Mouse (Mus musculus): Measurements from ENCODE around the gene Cplane1. TPM values are rescaled to one million over a fixed set of nuclear protein-coding genes. Genes with fewer than 3 reads are reported as not detected.
A peak's percentile ranks its signal among the peaks of the same experiment; 100 is the strongest.

The Cplane1 gene
- polyA plus RNA-seq, 1 experiment from 2014 or later: 10.0 TPM

- Histone ChIP-seq H3K27ac (ENCODE audit: low read depth) (0 out of 2 replicates have a peak overlapping the region, but pooled peaks have one; percentile 16), H3K4me1 (replicated peaks; ENCODE audit: control insufficient read depth, insufficient read depth, low read length) (no peaks in the 10 kb centered on the region), H3K27me3 (replicated peaks; ENCODE audit: control insufficient read depth, insufficient read depth, low read length) (no peaks in the 10 kb centered on the region), H3K36me3 (ENCODE audit: control insufficient read depth, insufficient read depth, low read length) (no peaks in the 10 kb centered on the region), H3K4me3 (ENCODE audit: low read depth, low read length) (peak overlapping the region; percentile 40), H3K9ac (ENCODE audit: low read length) (0 out of 2 replicates have a peak overlapping the region, but pooled peaks have one; percentile 29), H3K4me2 (ENCODE audit: low read length) (peak overlapping the region; percentile 62), H3K9me3 (ENCODE audit: control insufficient read depth, low read length) (no peaks in the 10 kb centered on the region)
- no peak for ATAC-seq (replicated peaks; ENCODE audit: low FRiP score, low TSS enrichment, low read depth)
- WGBS: 21% methylated on average over 14 of the region's 17 CpGs
- DNase-seq (ENCODE audit: low spot score): peak; percentile 60
Measured at GRCm38 (mm10) chr15:8279320-8279779, 110.4 kb downstream of the Cplane1 start.

- Histone ChIP-seq H3K4me1 (replicated peaks; ENCODE audit: control insufficient read depth, insufficient read depth, low read length) (no peaks in the 10 kb centered on the region), H3K4me3 (ENCODE audit: low read depth, low read length) (peak overlapping the region; percentile 40), H3K9me3 (ENCODE audit: control insufficient read depth, low read length) (no peaks in the 10 kb centered on the region), H3K9ac (ENCODE audit: low read length) (0 out of 2 replicates have a peak overlapping the region, but pooled peaks have one; percentile 29), H3K36me3 (ENCODE audit: control insufficient read depth, insufficient read depth, low read length) (no peaks in the 10 kb centered on the region), H3K4me2 (ENCODE audit: low read length) (peak overlapping the region; percentile 62), H3K27ac (ENCODE audit: low read depth) (0 out of 2 replicates have a peak overlapping the region, but pooled peaks have one; percentile 16), H3K27me3 (replicated peaks; ENCODE audit: control insufficient read depth, insufficient read depth, low read length) (no peaks in the 10 kb centered on the region)
- DNase-seq (ENCODE audit: low spot score) (peak; percentile 54), ATAC-seq (replicated peaks; ENCODE audit: low FRiP score, low TSS enrichment, low read depth) (0 out of 2 replicates have a peak, but pooled peaks have one; percentile 27)
- 48% methylated on average over 19 of the region's 20 CpGs for WGBS
Measured at GRCm38 (mm10) chr15:8279929-8280610, 111.2 kb downstream of the Cplane1 start.

GRCm38 (mm10) chr15:8281701-8282100 is 112.8 kb downstream of the Cplane1 start:
- no peaks in the 10 kb centered on the region for H3K36me3 ChIP-seq (ENCODE audit: control insufficient read depth, insufficient read depth, low read length)
- ATAC-seq (replicated peaks; ENCODE audit: low FRiP score, low TSS enrichment, low read depth): no peak
- no peak overlapping the region for H3K27ac ChIP-seq (ENCODE audit: low read depth)
- no peak overlapping the region for H3K9ac ChIP-seq (ENCODE audit: low read length)
- no peak for DNase-seq (ENCODE audit: low spot score)
- H3K4me3 ChIP-seq (ENCODE audit: low read depth, low read length): no peak overlapping the region
- 72% methylated on average over 7 of the region's 7 CpGs for WGBS
- H3K4me1 ChIP-seq (replicated peaks; ENCODE audit: control insufficient read depth, insufficient read depth, low read length): no peaks in the 10 kb centered on the region
- H3K27me3 ChIP-seq (replicated peaks; ENCODE audit: control insufficient read depth, insufficient read depth, low read length): no peaks in the 10 kb centered on the region
- no peak overlapping the region for H3K4me2 ChIP-seq (ENCODE audit: low read length)
- no peaks in the 10 kb centered on the region for H3K9me3 ChIP-seq (ENCODE audit: control insufficient read depth, low read length)

GRCm38 (mm10) chr15:8282155-8282554 is 113.2 kb downstream of the Cplane1 start:
- H3K27ac ChIP-seq (ENCODE audit: low read depth): no peak overlapping the region
- no peaks in the 10 kb centered on the region for H3K27me3 ChIP-seq (replicated peaks; ENCODE audit: control insufficient read depth, insufficient read depth, low read length)
- no peaks in the 10 kb centered on the region for H3K4me1 ChIP-seq (replicated peaks; ENCODE audit: control insufficient read depth, insufficient read depth, low read length)
- DNase-seq (ENCODE audit: low spot score) (no peak), ATAC-seq (replicated peaks; ENCODE audit: low FRiP score, low TSS enrichment, low read depth) (no peak)
- no peak overlapping the region for H3K9ac ChIP-seq (ENCODE audit: low read length)
- no peaks in the 10 kb centered on the region for H3K9me3 ChIP-seq (ENCODE audit: control insufficient read depth, low read length)
- H3K36me3 ChIP-seq (ENCODE audit: control insufficient read depth, insufficient read depth, low read length): no peaks in the 10 kb centered on the region
- 83% methylated on average over 2 of the region's 2 CpGs for WGBS
- H3K4me2 ChIP-seq (ENCODE audit: low read length): no peak overlapping the region
- no peak overlapping the region for H3K4me3 ChIP-seq (ENCODE audit: low read depth, low read length)

- DNase-seq (ENCODE audit: low spot score): no peak
- Histone ChIP-seq H3K9me3 (ENCODE audit: control insufficient read depth, low read length) (no peaks in the 10 kb centered on the region), H3K27me3 (replicated peaks; ENCODE audit: control insufficient read depth, insufficient read depth, low read length) (no peaks in the 10 kb centered on the region), H3K36me3 (ENCODE audit: control insufficient read depth, insufficient read depth, low read length) (peaks cover 56% of the 10 kb centered on the region), H3K27ac (ENCODE audit: low read depth) (no peak overlapping the region), H3K4me2 (ENCODE audit: low read length) (no peak overlapping the region), H3K4me3 (ENCODE audit: low read depth, low read length) (no peak overlapping the region), H3K4me1 (replicated peaks; ENCODE audit: control insufficient read depth, insufficient read depth, low read length) (no peaks in the 10 kb centered on the region), H3K9ac (ENCODE audit: low read length) (no peak overlapping the region)
- WGBS: 94% methylated on average over 14 of the region's 14 CpGs
- no peak for ATAC-seq (replicated peaks; ENCODE audit: low FRiP score, low TSS enrichment, low read depth)
Measured at GRCm38 (mm10) chr15:8291251-8291650, 122.3 kb downstream of the Cplane1 start.

GRCm38 (mm10) chr15:8294150-8294549 is 125.2 kb downstream of the Cplane1 start:
- no peaks in the 10 kb centered on the region for H3K27me3 ChIP-seq (replicated peaks; ENCODE audit: control insufficient read depth, insufficient read depth, low read length)
- no peaks in the 10 kb centered on the region for H3K9me3 ChIP-seq (ENCODE audit: control insufficient read depth, low read length)
- no peaks in the 10 kb centered on the region for H3K4me1 ChIP-seq (replicated peaks; ENCODE audit: control insufficient read depth, insufficient read depth, low read length)
- no peak overlapping the region for H3K27ac ChIP-seq (ENCODE audit: low read depth)
- H3K9ac ChIP-seq (ENCODE audit: low read length): no peak overlapping the region
- no peak for ATAC-seq (replicated peaks; ENCODE audit: low FRiP score, low TSS enrichment, low read depth)
- H3K36me3 ChIP-seq (ENCODE audit: control insufficient read depth, insufficient read depth, low read length): peaks cover 83% of the 10 kb centered on the region
- no peak for DNase-seq (ENCODE audit: low spot score)
- WGBS: 92% methylated on average over 6 of the region's 6 CpGs
- no peak overlapping the region for H3K4me2 ChIP-seq (ENCODE audit: low read length)
- no peak overlapping the region for H3K4me3 ChIP-seq (ENCODE audit: low read depth, low read length)

- Histone ChIP-seq H3K36me3 (ENCODE audit: control insufficient read depth, insufficient read depth, low read length) (peaks cover 91% of the 10 kb centered on the region), H3K4me1 (replicated peaks; ENCODE audit: control insufficient read depth, insufficient read depth, low read length) (no peaks in the 10 kb centered on the region), H3K9ac (ENCODE audit: low read length) (no peak overlapping the region), H3K27ac (ENCODE audit: low read depth) (no peak overlapping the region), H3K4me3 (ENCODE audit: low read depth, low read length) (no peak overlapping the region), H3K4me2 (ENCODE audit: low read length) (no peak overlapping the region), H3K9me3 (ENCODE audit: control insufficient read depth, low read length) (no peaks in the 10 kb centered on the region), H3K27me3 (replicated peaks; ENCODE audit: control insufficient read depth, insufficient read depth, low read length) (no peaks in the 10 kb centered on the region)
- no peak for DNase-seq (ENCODE audit: low spot score)
- no peak for ATAC-seq (replicated peaks; ENCODE audit: low FRiP score, low TSS enrichment, low read depth)
- 90% methylated on average over 10 of the region's 10 CpGs for WGBS
Measured at GRCm38 (mm10) chr15:8302944-8303343, 134.0 kb downstream of the Cplane1 start.

- peaks cover 87% of the 10 kb centered on the region for H3K36me3 ChIP-seq (ENCODE audit: control insufficient read depth, insufficient read depth, low read length)
- no peak for ATAC-seq (replicated peaks; ENCODE audit: low FRiP score, low TSS enrichment, low read depth)
- H3K4me1 ChIP-seq (replicated peaks; ENCODE audit: control insufficient read depth, insufficient read depth, low read length): no peaks in the 10 kb centered on the region
- H3K4me2 ChIP-seq (ENCODE audit: low read length): no peak overlapping the region
- no peak overlapping the region for H3K4me3 ChIP-seq (ENCODE audit: low read depth, low read length)
- H3K27ac ChIP-seq (ENCODE audit: low read depth): no peak overlapping the region
- H3K9me3 ChIP-seq (ENCODE audit: control insufficient read depth, low read length): no peaks in the 10 kb centered on the region
- DNase-seq (ENCODE audit: low spot score): no peak
- no peaks in the 10 kb centered on the region for H3K27me3 ChIP-seq (replicated peaks; ENCODE audit: control insufficient read depth, insufficient read depth, low read length)
- H3K9ac ChIP-seq (ENCODE audit: low read length): no peak overlapping the region
- WGBS: 90% methylated on average over 1 of the region's 1 CpGs
Measured at GRCm38 (mm10) chr15:8305474-8305873, 136.6 kb downstream of the Cplane1 start.

- no peak overlapping the region for H3K4me2 ChIP-seq (ENCODE audit: low read length)
- no peaks in the 10 kb centered on the region for H3K9me3 ChIP-seq (ENCODE audit: control insufficient read depth, low read length)
- 91% methylated on average over 4 of the region's 4 CpGs for WGBS
- H3K27ac ChIP-seq (ENCODE audit: low read depth): no peak overlapping the region
- no peaks in the 10 kb centered on the region for H3K27me3 ChIP-seq (replicated peaks; ENCODE audit: control insufficient read depth, insufficient read depth, low read length)
- no peak for DNase-seq (ENCODE audit: low spot score)
- no peak for ATAC-seq (replicated peaks; ENCODE audit: low FRiP score, low TSS enrichment, low read depth)
- peaks cover 59% of the 10 kb centered on the region for H3K36me3 ChIP-seq (ENCODE audit: control insufficient read depth, insufficient read depth, low read length)
- H3K9ac ChIP-seq (ENCODE audit: low read length): no peak overlapping the region
- H3K4me3 ChIP-seq (ENCODE audit: low read depth, low read length): no peak overlapping the region
- no peaks in the 10 kb centered on the region for H3K4me1 ChIP-seq (replicated peaks; ENCODE audit: control insufficient read depth, insufficient read depth, low read length)
Measured at GRCm38 (mm10) chr15:8317381-8317780, 148.5 kb downstream of the Cplane1 start.
